Mouse (Mus musculus) macrophage (primary cell): ENCODE data around the gene Eif4a2. TPM values are rescaled to one million over a fixed set of nuclear protein-coding genes. Genes with fewer than 3 reads are reported as not detected.

Experiments used
- H3K27ac ChIP-seq: fragments of 350-480 bp; formaldehyde crosslinking; 2 replicates; pipeline ENCODE4 v1.9.0; 2021
- H3K36me3 ChIP-seq: fragments of 350-480 bp; formaldehyde crosslinking; 2 replicates; pipeline ENCODE4 v1.9.0; 2021; ENCODE audit errors: inconsistent target
- H3K4me3 ChIP-seq: fragments of 350-480 bp; formaldehyde crosslinking; 2 replicates; pipeline ENCODE4 v1.9.0; 2021; ENCODE audit errors: inconsistent target
- H3K79me2 ChIP-seq: fragments of 350-480 bp; formaldehyde crosslinking; 2 replicates; pipeline ENCODE4 v1.9.0; 2021; ENCODE audit errors: inconsistent target
- WGBS: methylation state at CpG from one replicate; pipeline ENCODE4 v1.1.7; 2026; ENCODE audit warnings: inconsistent platforms; ENCODE audit not compliant: missing documents; 5-methylcytosine and 5-hydroxymethylcytosine counted together
- polyA plus RNA-seq: library from polyadenylated mRNA; stranded (reverse); fragments of 250-400 nt; gene quantifications from 3 replicates; pipeline ENCODE4 v1.2.4, GENCODE M21; 2018; ENCODE audit warnings: inconsistent platforms

Gene Eif4a2
- polyA plus RNA-seq, 1 experiment from 2014 or later, result 205 TPM

- Histone ChIP-seq H3K79me2 (peaks cover 31% of the 10 kb centered on the region), H3K36me3 (peaks cover 45% of the 10 kb centered on the region)
These were observed 6.7 kb downstream of the Eif4a2 start for GRCm38 (mm10) chr16:23113903-23114302.

GRCm38 (mm10) chr16:23114339-23115171 lies 7.3 kb downstream of the Eif4a2 start:
- peaks cover 39% of the 10 kb centered on the region for H3K36me3 ChIP-seq
- peaks cover 24% of the 10 kb centered on the region for H3K79me2 ChIP-seq
- WGBS, result 72% methylated on average over 5 of the region's 5 CpGs
- H3K4me3 ChIP-seq, result no peak overlapping the region
- H3K27ac ChIP-seq, result no peak overlapping the region

More at GRCm38 (mm10) chr16:23113903-23114302, 6.7 kb downstream of the Eif4a2 start:
- H3K27ac ChIP-seq, result no peak overlapping the region
- H3K4me3 ChIP-seq, result no peak overlapping the region

DNA sequence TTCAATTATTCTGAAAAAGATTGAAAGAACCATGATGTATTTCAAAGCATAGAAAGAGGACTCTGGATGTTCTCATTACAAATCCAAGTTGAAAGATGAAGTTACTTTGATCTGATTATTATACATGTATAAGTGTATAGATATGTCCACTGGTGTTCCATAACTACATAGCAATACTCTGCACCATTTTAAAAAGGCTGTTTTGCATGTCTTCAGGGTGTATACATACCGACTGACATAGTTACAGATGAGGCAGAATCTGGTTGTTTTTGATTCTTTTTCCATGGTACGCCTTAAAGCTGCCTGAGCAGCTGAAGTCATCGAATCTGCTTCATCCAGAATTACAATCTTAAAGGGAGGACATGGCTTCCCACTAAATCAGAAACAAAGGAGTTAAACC lies 8.2 kb downstream of the Eif4a2 start:
- peaks cover 29% of the 10 kb centered on the region for H3K36me3 ChIP-seq
- no peak overlapping the region for H3K4me3 ChIP-seq
- H3K79me2 ChIP-seq, result peaks cover 15% of the 10 kb centered on the region
- WGBS, result 87% methylated on average over 3 of the region's 3 CpGs
- no peak overlapping the region for H3K27ac ChIP-seq

- Histone ChIP-seq H3K79me2 (no peaks in the 10 kb centered on the region), H3K27ac (no peak overlapping the region), H3K4me3 (no peak overlapping the region), H3K36me3 (peaks cover 16% of the 10 kb centered on the region)
- 93% methylated on average over 4 of the region's 4 CpGs for WGBS
These were observed 9.9 kb downstream of the Eif4a2 start for GRCm38 (mm10) chr16:23117173-23117572.

GRCm38 (mm10) chr16:23122446-23122845 lies 15.2 kb downstream of the Eif4a2 start:
- Histone ChIP-seq H3K27ac (no peak overlapping the region), H3K79me2 (peaks cover 11% of the 10 kb centered on the region), H3K36me3 (no peaks in the 10 kb centered on the region), H3K4me3 (no peak overlapping the region)
- 100% methylated on average over 3 of the region's 3 CpGs for WGBS

GRCm38 (mm10) chr16:23123104-23123503 lies 15.9 kb downstream of the Eif4a2 start:
- Histone ChIP-seq H3K27ac (no peak overlapping the region), H3K36me3 (no peaks in the 10 kb centered on the region), H3K79me2 (peaks cover 11% of the 10 kb centered on the region), H3K4me3 (no peak overlapping the region)
- 94% methylated on average over 4 of the region's 4 CpGs for WGBS

DNA sequence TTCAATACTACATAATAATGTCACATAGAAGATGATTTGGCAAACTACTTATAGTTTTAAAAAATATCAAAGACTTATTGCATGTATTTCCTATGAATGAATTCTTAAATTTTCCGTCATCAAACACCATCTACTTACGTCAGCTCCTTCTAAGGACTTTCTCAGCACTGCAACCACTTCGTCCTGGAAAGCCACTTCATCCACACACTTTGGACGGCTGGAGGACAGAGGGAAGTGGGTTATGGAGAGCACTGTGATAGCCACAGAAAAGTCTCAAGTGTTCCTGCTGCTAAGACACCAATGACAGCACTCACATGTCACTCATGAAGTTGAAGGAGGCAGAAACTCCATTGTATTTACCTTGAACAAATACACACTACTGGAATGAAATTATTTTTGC lies 17.2 kb downstream of the Eif4a2 start:
- 88% methylated on average over 4 of the region's 4 CpGs for WGBS
- H3K79me2 ChIP-seq, result peaks cover 11% of the 10 kb centered on the region
- H3K36me3 ChIP-seq, result no peaks in the 10 kb centered on the region
- H3K27ac ChIP-seq, result no peak overlapping the region
- no peak overlapping the region for H3K4me3 ChIP-seq

- H3K79me2 ChIP-seq, result peaks cover 11% of the 10 kb centered on the region
- H3K4me3 ChIP-seq, result peak overlapping the region; percentile 83
- peak overlapping the region; percentile 87 for H3K27ac ChIP-seq
- WGBS, result 0% methylated on average over 4 of the region's 4 CpGs
- H3K36me3 ChIP-seq, result no peaks in the 10 kb centered on the region
These were observed 20.0 kb downstream of the Eif4a2 start for GRCm38 (mm10) chr16:23127311-23127672.

DNA sequence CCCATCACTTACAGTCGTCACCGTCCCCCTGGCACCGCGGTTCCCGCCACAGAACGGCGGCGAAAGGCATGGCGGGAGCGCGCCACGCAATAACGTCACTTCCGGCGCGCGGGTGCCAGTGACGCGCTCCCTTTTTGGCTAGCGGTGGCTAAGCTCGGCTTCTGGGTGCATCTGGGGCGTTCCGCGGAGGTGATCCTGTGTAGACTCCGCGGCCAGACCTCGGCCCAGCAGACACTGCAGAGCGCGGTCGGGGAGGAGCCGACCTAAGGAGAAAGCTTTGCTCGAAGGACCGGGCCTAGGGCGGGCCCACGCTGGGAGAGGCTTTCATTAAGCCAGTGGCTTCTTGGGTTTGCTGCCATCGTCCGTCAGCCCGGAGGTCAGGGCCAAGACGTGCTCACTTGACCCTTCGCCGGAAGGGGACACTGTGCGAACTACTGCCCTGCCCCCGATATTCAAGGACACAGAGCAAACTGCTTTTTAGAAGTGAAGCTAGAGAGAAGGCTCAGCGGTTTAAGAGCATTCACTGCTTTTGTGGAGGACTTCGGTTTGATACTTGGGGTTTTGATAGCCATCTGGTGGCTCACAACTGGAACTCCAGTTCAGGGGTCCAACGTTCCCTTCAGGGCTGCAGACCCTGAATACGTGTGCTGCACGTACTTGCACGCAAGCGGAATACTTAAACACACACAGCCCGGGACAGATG lies 20.6 kb downstream of the Eif4a2 start, which contains the start of gene Rfc4:
Gene Rfc4, minus strand, starts transcription at position 65 of the 703 bp plus-strand sequence.
- Histone ChIP-seq H3K4me3 (peak within 1 kb of the TSS; percentile 83), H3K27ac (peak within 1 kb of the TSS; percentile 87), H3K79me2 (peaks cover 11% of the 10 kb centered on the region), H3K36me3 (no peaks in the 10 kb centered on the region)
- under 1% methylated on average over 50 of the region's 51 CpGs for WGBS

DNA sequence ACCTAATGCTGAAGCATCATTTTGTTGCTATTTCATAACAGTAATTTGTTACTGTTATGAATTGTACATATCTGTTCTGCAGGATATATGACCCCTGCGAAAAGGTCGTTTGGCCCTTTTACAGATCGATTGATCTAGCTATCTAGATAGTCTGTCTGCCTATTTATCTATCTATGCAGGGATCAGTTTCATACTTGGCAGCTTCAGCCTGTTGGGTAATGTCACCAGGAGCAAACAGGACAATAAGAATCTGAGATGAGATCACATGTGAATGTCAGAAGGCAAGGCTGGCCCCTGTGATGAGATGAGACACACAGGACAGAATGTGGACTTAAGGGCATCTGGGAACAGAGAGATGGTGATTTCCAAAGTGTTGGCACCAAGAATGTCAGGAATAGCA lies 23.1 kb downstream of the Eif4a2 start:
- H3K4me3 ChIP-seq, result no peak overlapping the region
- H3K27ac ChIP-seq, result no peak overlapping the region
- WGBS, result 93% methylated on average over 3 of the region's 3 CpGs

DNA sequence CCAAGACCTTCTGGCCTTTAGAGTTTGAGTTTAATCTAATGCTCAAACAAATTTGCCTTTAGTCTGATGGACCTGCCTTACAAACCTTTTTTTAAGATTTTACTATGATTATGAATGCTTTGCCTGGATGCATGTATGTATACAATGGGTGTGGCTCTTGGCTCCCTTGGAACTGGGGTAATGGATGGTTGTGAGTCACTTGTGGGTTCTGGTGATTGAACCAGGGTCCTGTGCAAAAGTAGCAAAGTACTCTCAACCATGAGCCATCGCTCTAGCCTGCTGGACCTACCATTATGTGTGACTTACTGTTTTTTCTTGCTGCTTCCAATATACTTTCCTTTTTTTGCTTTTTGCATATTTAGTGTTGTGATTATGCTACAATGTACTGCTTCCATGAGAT lies 25.1 kb downstream of the Eif4a2 start:
- Histone ChIP-seq H3K27ac (no peak overlapping the region), H3K36me3 (no peaks in the 10 kb centered on the region), H3K79me2 (peaks cover under 1% of the 10 kb centered on the region), H3K4me3 (no peak overlapping the region)
- WGBS, result 83% methylated on average over 1 of the region's 1 CpGs

More for the DNA sequence above, 23.1 kb downstream of the Eif4a2 start:
- Histone ChIP-seq H3K79me2 (peaks cover 11% of the 10 kb centered on the region), H3K36me3 (no peaks in the 10 kb centered on the region)

- no peaks in the 10 kb centered on the region for H3K79me2 ChIP-seq
- H3K27ac ChIP-seq, result peak overlapping the region; percentile 60
- no peak overlapping the region for H3K4me3 ChIP-seq
- WGBS, result 19% methylated on average over 10 of the region's 11 CpGs
- H3K36me3 ChIP-seq, result no peaks in the 10 kb centered on the region
These were observed 28.3 kb downstream of the Eif4a2 start for GRCm38 (mm10) chr16:23135421-23136149.

- 33% methylated on average over 3 of the region's 4 CpGs for WGBS
- no peak overlapping the region for H3K4me3 ChIP-seq
- no peaks in the 10 kb centered on the region for H3K79me2 ChIP-seq
- H3K36me3 ChIP-seq, result no peaks in the 10 kb centered on the region
- peak overlapping the region; percentile 60 for H3K27ac ChIP-seq
These were observed 29.2 kb downstream of the Eif4a2 start for GRCm38 (mm10) chr16:23136406-23136970.

DNA sequence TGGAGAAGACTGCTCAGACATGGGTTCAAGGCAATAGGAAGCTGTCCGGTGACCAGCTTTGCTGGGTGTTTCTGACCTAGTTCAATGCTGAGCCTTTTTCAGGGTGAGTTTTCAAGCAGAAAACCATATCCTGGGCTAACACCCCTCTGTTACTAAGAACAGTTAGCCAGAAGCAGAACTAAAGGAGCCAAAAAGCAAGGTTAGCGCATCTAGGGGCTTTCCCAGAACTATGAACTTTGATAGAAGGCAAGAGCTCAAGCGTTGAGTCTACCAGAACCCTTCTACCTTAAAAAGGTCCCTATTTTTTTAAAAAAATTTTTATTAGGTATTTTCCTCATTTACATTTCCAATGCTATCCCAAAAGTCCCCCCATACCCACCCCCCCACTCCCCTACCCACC lies 33.7 kb downstream of the Eif4a2 start:
- H3K4me3 ChIP-seq, result no peak overlapping the region
- WGBS, result 92% methylated on average over 3 of the region's 3 CpGs
- H3K27ac ChIP-seq, result no peak overlapping the region
- no peaks in the 10 kb centered on the region for H3K36me3 ChIP-seq
- no peaks in the 10 kb centered on the region for H3K79me2 ChIP-seq
